ENCODE assay signal across 31 mouse cellular contexts in genomic region chr15:80559534-80559933, GRCm38 (mm10). TPM values are rescaled to one million over a fixed set of nuclear protein-coding genes. Genes with fewer than 3 reads are reported as not detected.
A peak's percentile ranks its signal among the peaks of the same experiment; 100 is the strongest.
DNase-seq lines count a peak whose midpoint lies in the region; ATAC-seq lines count a peak whose summit lies in the region.
"Had no signal": no experiment of that assay in that cellular context is flagged by ENCODE, and none has a peak within 500 bp of the region (broad histone marks: within the 10 kb centered on the region; RNA-seq: fewer than 3 reads in every experiment).

No protein-coding gene starts in this region.

- H3K4me1 ChIP-seq in heart, embryonic 12.5 days (replicated peaks) = peaks cover 13% of the 10 kb centered on the region
- H3K4me1 ChIP-seq in heart, embryonic 11.5 days (ENCODE audit: control insufficient read depth, insufficient read depth, low read length) = peaks cover 8% of the 10 kb centered on the region
- no peaks in the 10 kb centered on the region for H3K4me1 ChIP-seq in kidney, embryonic 14.5 days (ENCODE audit: control insufficient read depth, insufficient read depth, low read length)
- H3K4me1 ChIP-seq: forebrain, embryonic 15.5 days; limb, embryonic 15.5 days; midbrain, embryonic 15.5 days; neural tube, embryonic 12.5 days had no signal

- peak overlapping the region; percentile 14; the same call in 1 of the 2 replicates for H3K4me2 ChIP-seq in heart, embryonic 12.5 days
- no peak overlapping the region; the same call in 1 of the 2 replicates for H3K4me2 ChIP-seq in heart, embryonic 11.5 days
- no peak overlapping the region for H3K4me2 ChIP-seq in kidney, embryonic 14.5 days (replicated peaks; ENCODE audit: low read depth, low read length)
- H3K4me2 ChIP-seq: forebrain, embryonic 15.5 days; hindbrain, embryonic 15.5 days; limb, embryonic 15.5 days; liver, embryonic 13.5 days; midbrain, embryonic 15.5 days; neural tube, embryonic 12.5 days had no signal

- H3K4me3 ChIP-seq in heart, embryonic 12.5 days = no peak overlapping the region
- no peak overlapping the region for H3K4me3 ChIP-seq in heart, embryonic 11.5 days (ENCODE audit: low read depth, low read length)
- H3K4me3 ChIP-seq in kidney, embryonic 14.5 days (ENCODE audit: low read length) = no peak overlapping the region
- H3K4me3 ChIP-seq: forebrain, embryonic 15.5 days; gastrocnemius, adult 2 months; hindbrain, embryonic 10.5 days; hindbrain, embryonic 15.5 days; limb, embryonic 10.5 days; limb, embryonic 15.5 days; liver, embryonic 13.5 days; midbrain, embryonic 15.5 days; neural tube, embryonic 12.5 days had no signal

- DNase-seq in kidney, postnatal 14 days = peak; percentile 36
- DNase-seq in CD8-positive naive resting alpha-beta T cell, adult 2 months (ENCODE audit: low read depth in 2 of 2, low spot score in 2 of 2) = peak; percentile 57 to 64
- DNase-seq in naive thymus-derived CD4-positive, alpha-beta T cell, adult 2 months (ENCODE audit: low read depth) = peak; percentile 77
- DNase-seq in thymus, postnatal 0 days (ENCODE audit: low spot score) = no peak
- DNase-seq: cerebellum, adult 8-10 months; cerebellum, postnatal 25 days; gastrocnemius, adult 2 months; gastrocnemius, postnatal 36 days; heart, postnatal 10 days; kidney, adult 9 months; layer of hippocampus, postnatal 36 days; liver, embryonic 13.5 days; lung, adult 18-20 months; lung, postnatal 10 days; right cerebral cortex, adult 18-20 months; spleen, adult 18-20 months; thymus, postnatal 36 days had no signal

- no peak for ATAC-seq in heart, embryonic 12.5 days (ENCODE audit: insufficient number of reproducible peaks, low FRiP score)
- no peak for ATAC-seq in heart, embryonic 11.5 days (replicated peaks; ENCODE audit: insufficient number of reproducible peaks, low FRiP score, low TSS enrichment)
- ATAC-seq in kidney, embryonic 14.5 days (ENCODE audit: low FRiP score, low TSS enrichment) = no peak
- ATAC-seq: forebrain, embryonic 15.5 days; midbrain, embryonic 15.5 days had no signal

- no peaks in the 10 kb centered on the region for H3K9me3 ChIP-seq in heart, embryonic 12.5 days (replicated peaks)
- no peaks in the 10 kb centered on the region for H3K9me3 ChIP-seq in heart, embryonic 11.5 days (replicated peaks; ENCODE audit: control insufficient read depth, low read length)
- H3K9me3 ChIP-seq in kidney, embryonic 14.5 days (ENCODE audit: control insufficient read depth, low read length) = no peaks in the 10 kb centered on the region
- H3K9me3 ChIP-seq: forebrain, embryonic 15.5 days; hindbrain, embryonic 10.5 days; hindbrain, embryonic 15.5 days; limb, embryonic 10.5 days; limb, embryonic 15.5 days; liver, embryonic 13.5 days; midbrain, embryonic 15.5 days; neural tube, embryonic 12.5 days had no signal

- H3K27ac ChIP-seq in heart, embryonic 12.5 days (ENCODE audit: poor library complexity, severe bottlenecking) = no peak overlapping the region
- no peak overlapping the region for H3K27ac ChIP-seq in heart, embryonic 11.5 days (ENCODE audit: low read depth, low read length)
- H3K27ac ChIP-seq in kidney, embryonic 14.5 days (ENCODE audit: low read depth, low read length) = no peak overlapping the region
- H3K27ac ChIP-seq: forebrain, embryonic 15.5 days; gastrocnemius, adult 2 months; hindbrain, embryonic 10.5 days; hindbrain, embryonic 15.5 days; limb, embryonic 10.5 days; limb, embryonic 15.5 days; liver, embryonic 13.5 days; midbrain, embryonic 15.5 days; neural tube, embryonic 12.5 days had no signal

- peaks cover 3% of the 10 kb centered on the region for H3K27me3 ChIP-seq in heart, embryonic 12.5 days (replicated peaks)
- peaks cover 2% of the 10 kb centered on the region; the same call in 1 of the 2 replicates for H3K27me3 ChIP-seq in heart, embryonic 11.5 days (ENCODE audit: control insufficient read depth, insufficient read depth, low read length)
- no peaks in the 10 kb centered on the region for H3K27me3 ChIP-seq in kidney, embryonic 14.5 days (ENCODE audit: control insufficient read depth, insufficient read depth, low read length)
- H3K27me3 ChIP-seq: forebrain, embryonic 15.5 days; hindbrain, embryonic 15.5 days; limb, embryonic 15.5 days; midbrain, embryonic 15.5 days; neural tube, embryonic 12.5 days had no signal

- WGBS in heart, embryonic 12.5 days = 32% methylated on average over 12 of the region's 12 CpGs
- 32% methylated on average over 12 of the region's 12 CpGs for WGBS in heart, embryonic 11.5 days (ENCODE audit: insufficient replicate concordance)
- WGBS in kidney, embryonic 14.5 days = 23% methylated on average over 12 of the region's 12 CpGs

- no peaks in the 10 kb centered on the region for H3K36me3 ChIP-seq in heart, embryonic 12.5 days
- H3K36me3 ChIP-seq in heart, embryonic 11.5 days (ENCODE audit: control insufficient read depth, insufficient read depth, low read length) = no peaks in the 10 kb centered on the region
- H3K36me3 ChIP-seq in kidney, embryonic 14.5 days (ENCODE audit: control insufficient read depth, insufficient read depth, low read length) = no peaks in the 10 kb centered on the region
- H3K36me3 ChIP-seq: forebrain, embryonic 15.5 days; hindbrain, embryonic 10.5 days; hindbrain, embryonic 15.5 days; limb, embryonic 10.5 days; limb, embryonic 15.5 days; liver, embryonic 13.5 days; midbrain, embryonic 15.5 days; neural tube, embryonic 12.5 days had no signal

- H3K9ac ChIP-seq in heart, embryonic 12.5 days = no peak overlapping the region
- no peak overlapping the region for H3K9ac ChIP-seq in heart, embryonic 11.5 days (ENCODE audit: low read depth, low read length)
- no peak overlapping the region for H3K9ac ChIP-seq in kidney, embryonic 14.5 days (ENCODE audit: low read depth, low read length)
- H3K9ac ChIP-seq: forebrain, embryonic 15.5 days; hindbrain, embryonic 15.5 days; limb, embryonic 15.5 days; liver, embryonic 13.5 days; midbrain, embryonic 15.5 days; neural tube, embryonic 12.5 days had no signal

RNA-seq across cellular contexts. Expression of gene Enthd1, which starts 5.4 kb away (rescaled TPM):
- polyA plus RNA-seq in heart, embryonic 12.5 days (2016; fragmentation: Nextera tagmentation; extraction: Ambion mirVana) = not detected in 2 replicates
- polyA plus RNA-seq in heart, embryonic 11.5 days (2014; fragmentation: Nextera tagmentation; extraction: Ambion mirVana) = not detected in 2 replicates
- polyA plus RNA-seq in kidney, embryonic 14.5 days (2014; fragmentation: Nextera tagmentation; extraction: Ambion mirVana) = not detected in 2 replicates
- polyA plus RNA-seq in thymus, postnatal 0 days (2015; fragmentation: Nextera tagmentation; extraction: Ambion mirVana) = 0.17 and 0.33 TPM in 2 replicates
- polyA plus RNA-seq: embryonic facial prominence, embryonic 11.5 days; forebrain, embryonic 15.5 days; hindbrain, embryonic 10.5 days; hindbrain, embryonic 15.5 days; intestine, embryonic 14.5 days; large intestine, adult 2 months; limb, embryonic 10.5 days; liver, embryonic 13.5 days; midbrain, embryonic 15.5 days; neural tube, embryonic 12.5 days; stomach, embryonic 16.5 days had no signal

RNA-seq across cellular contexts. Expression of gene Grap2, which starts 12.9 kb away (rescaled TPM):
- 11.2 and 12.0 TPM in 2 replicates for polyA plus RNA-seq in heart, embryonic 12.5 days (2016; fragmentation: Nextera tagmentation; extraction: Ambion mirVana)
- 12.8 and 16.0 TPM in 2 replicates for polyA plus RNA-seq in heart, embryonic 11.5 days (2014; fragmentation: Nextera tagmentation; extraction: Ambion mirVana)
- polyA plus RNA-seq in kidney, embryonic 14.5 days (2014; fragmentation: Nextera tagmentation; extraction: Ambion mirVana) = 0.84 and 1.3 TPM in 2 replicates
- polyA plus RNA-seq in thymus, postnatal 0 days (2015; fragmentation: Nextera tagmentation; extraction: Ambion mirVana) = 90.8 and 112 TPM in 2 replicates
